Mouse (Mus musculus) frontal cortex, postnatal 25 days (tissue): ENCODE results near the gene Stx11.

ENCODE experiments used
- DNase-seq, 2 experiments: peaks; one replicate each; pipeline ENCODE4 v3.0.0; 2022; ENCODE audit warnings: low spot score in 2 of 2

Gene Stx11

DNA sequence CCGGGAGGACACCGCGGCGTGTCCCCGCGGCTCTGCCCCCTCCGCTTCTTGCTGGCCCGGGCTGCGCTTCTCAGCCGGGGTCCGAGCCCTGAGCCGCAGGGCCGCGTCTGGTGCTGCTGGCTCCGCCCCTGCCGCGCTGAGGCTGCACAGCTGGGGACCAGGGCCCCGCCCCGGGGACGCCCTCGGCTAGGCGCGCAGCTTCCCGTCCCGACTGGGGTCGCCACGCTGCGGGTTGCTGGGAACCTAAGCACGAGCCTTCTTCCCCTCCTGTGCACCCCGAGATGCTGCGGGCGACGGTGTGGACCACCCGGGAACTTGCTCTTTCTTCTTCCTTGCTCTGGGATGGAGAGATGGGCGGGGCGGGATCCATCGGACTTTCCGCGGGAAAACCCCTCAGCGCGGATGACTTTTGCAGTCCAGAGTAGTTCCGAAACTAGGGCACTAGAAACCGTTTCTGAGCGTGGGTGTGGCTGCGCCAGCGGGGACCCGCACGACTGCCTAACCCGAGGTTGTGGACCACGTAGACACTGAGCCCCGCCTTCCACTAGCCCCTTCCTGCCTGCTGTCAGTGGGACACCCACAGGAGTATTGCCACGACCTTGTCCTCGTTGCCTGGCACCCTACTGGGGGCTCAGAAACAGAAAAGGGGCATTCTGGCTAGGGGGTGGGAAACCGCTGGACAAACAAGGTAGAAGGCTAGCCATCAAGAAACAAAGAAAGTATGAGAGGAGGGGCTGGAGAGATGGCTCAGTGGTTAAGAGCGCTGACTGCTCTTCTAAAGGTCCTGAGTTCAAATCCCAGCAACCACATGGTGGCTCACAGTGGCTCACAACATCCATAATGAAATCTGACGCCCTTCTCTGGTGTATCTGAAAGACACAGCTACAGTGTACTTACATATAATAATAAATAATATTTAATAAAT, at the start of gene Stx11:
Gene Stx11 (minus strand): TSS at position 148 of the 925 bp plus-strand sequence.
- DNase-seq: no peak

DNA sequence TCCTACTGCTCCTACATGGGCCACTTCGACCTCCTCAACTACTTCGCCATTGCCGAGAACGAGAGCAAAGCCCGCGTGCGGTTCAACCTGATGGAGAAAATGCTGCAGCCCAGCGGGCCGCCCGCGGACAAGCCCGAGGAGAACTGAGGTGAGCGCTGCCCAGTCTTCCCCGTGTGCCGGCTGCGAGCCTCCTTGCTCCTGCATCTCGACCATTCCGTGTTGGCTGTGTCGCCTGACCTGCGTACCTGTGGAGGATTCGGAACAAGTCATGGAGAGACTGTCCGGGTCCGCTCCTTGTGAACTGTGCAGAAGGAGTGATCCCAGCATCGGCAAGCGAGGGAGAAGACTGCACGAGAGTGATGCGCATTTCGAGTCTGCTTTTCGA, 44.6 kb upstream of the Stx11 start:
- DNase-seq: no peak

DNA sequence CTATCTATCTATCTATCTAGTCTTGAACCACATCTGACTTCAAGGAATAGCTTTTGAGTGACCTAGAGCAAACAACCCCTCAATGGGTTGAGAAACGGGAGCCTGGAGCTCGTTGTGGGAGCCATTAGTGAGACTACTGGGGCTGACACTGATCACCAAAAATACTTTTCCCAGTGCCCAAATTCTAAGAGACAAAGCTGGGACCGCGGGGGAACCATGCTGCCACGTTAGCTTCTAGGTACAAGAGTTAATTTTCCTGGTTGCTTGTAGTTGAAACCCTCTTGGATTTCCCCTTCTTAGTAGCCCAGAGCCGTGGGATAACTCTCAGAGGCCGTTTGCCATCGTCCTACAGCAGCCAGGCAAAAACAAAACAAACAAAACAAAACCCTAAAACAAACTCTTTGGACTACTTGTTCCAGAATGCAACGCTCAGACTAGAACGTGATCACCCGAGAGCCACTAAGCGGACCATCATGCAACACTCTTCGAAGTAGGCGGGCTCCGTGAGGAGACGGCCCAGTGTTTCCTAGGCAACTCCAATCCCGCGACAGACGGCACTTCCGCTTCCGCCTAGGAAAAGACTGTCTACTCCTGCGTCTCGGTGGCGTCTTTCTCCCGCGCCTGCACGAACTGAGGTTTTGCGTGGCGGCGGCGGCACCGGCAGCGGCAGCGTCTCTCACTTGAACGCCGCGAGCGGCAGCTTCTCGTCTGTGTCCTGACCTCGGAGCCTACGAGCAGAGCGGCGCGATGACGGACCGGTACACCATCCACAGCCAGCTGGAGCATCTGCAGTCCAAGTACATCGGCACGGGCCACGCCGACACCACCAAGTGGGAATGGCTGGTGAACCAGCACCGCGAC, 44.0 kb upstream of the Stx11 start:
- peak; percentile 89 to 92 for DNase-seq

DNA sequence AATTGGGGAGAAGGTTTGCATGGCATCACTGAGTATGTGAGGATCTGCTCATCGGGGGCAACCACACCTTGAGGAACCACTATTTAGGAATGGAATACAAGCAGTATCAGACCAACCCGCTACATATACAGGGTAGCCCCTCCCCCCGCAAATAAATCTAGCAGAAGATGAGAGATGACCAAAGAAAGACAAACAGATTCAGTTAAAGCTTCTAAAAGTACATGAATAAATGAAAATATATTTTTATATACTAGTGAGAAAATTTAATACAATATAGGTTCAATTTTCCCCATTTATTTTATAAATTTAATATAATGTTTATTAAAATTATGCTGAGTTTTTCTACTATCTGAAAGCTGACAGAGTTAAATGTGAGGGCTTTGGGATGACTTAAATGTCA, 40.9 kb upstream of the Stx11 start, which contains the start of gene Sf3b5:
Gene Sf3b5 (plus strand): TSS at position 301 of the 400 bp plus-strand sequence.
- DNase-seq: no peak

DNA sequence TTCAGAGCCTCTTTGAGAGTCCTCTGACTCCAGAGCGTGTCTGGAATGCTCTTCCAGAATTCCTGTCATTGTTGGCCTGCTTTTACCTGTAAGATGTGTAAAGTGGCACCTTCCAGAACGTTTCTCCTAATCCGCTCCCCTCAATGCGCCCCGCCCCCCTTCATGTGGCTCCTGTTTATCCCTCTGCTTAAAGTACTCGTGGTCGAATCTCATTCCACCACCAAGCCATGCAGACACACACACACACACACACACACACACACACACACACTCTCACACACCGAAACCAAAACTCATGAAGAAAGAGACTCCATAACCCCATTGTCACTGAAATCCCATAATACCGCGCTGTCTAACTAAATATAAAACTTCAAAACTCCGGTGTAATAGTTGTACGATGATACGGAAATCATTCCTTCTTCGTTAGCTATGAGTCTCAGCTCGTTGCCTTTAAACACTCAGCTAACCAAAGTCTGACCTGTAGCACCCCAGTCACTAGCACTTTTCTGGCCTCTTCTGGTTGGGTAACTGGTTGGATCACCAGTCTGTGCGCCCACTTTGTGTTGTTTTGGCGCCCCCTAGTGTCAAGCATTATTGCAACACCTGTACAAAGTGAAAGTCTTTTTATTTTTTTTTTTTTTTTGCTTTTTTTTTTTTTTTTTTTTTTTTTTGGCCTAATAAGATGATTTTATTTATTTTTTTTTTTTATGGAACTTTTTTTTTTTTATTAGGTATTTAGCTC, 32.8 kb upstream of the Stx11 start:
- DNase-seq: peak; percentile 73 to 81

DNA sequence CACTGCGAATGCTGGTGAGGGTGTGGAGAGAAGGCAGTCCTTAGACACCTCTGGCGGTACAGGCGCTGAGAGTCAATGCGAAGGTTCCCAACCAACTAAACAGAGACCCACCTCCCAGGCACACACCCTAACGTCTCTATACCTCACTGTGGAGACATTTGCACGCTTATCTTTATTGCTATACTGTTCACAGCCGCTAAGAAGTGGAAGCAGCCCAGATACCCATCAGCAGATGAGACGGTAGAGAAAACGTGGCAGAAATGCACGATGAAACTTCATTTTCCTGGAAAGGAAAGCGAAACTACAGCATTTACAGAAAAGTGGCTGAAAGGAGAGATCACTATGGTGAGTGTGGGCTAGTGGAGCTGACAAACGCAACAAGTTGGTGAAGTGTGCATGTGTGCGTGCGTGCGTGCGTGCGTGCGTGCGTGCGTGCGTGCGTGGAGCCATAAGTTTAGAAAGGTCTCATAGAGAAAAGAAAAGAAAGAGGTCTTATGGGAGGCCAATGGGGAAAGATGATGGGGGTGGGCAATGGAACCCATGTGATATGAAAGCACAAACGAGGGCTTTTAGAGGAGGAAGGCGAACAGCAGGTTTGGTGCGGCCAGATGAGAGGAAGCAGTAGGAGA, 29.4 kb upstream of the Stx11 start:
- DNase-seq: no peak

DNA sequence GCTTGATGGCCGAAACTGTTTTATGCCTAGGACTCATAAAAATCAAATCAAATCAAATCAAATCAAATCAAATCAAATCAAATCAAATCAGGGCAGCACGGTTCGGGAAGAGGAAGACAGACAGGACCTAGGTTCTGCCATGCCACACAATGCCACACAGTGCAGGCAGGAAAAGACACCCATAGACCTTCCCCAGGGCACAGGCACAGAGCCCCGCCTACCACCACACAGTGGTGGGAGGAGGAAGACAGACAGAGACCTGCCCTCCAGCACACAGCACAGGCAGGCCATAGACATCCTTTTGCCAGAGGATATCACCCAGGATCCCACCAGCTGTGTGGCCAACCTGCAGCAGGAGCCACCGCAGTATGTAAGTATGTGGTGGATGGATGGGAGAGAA, 27.9 kb upstream of the Stx11 start:
- no peak for DNase-seq

DNA sequence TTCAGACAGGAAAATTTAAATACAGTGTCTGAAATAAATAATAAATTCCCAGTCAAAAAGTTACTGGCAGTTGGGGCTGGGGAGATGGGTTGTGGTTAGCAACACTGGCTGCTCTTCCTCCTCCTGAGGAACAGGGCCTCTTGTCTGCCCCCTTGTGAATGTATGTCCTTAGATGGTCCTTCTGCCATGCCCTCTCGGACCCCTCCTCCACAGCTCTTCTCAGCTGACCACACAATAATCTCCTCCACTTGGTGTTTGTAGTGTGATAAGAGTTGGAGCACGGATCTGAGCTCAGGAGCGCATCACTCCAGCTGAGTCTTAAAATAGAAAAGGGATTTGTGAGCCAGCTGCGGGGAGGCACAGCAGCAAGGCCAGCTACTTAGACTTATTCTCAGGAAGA, 22.8 kb upstream of the Stx11 start:
- DNase-seq: no peak

DNA sequence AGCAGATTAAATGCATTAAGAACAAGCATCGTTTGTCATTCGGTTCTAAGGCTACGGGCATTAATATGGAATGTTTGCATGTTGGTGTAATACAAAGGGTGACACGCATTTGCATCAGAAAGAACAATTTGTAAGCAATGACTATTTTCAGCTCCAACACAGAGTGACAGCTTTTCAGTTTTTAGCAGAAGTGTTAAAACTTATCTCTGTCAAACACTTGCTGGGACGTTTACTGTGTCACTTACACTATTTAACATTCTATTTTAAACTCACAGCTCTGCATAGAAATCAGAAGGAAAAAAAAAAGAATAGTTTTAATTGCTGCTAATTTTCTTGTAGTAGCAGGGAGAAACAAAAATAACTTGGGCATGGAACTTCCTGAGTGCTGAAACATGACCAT, 22.4 kb upstream of the Stx11 start:
- DNase-seq: no peak

DNA sequence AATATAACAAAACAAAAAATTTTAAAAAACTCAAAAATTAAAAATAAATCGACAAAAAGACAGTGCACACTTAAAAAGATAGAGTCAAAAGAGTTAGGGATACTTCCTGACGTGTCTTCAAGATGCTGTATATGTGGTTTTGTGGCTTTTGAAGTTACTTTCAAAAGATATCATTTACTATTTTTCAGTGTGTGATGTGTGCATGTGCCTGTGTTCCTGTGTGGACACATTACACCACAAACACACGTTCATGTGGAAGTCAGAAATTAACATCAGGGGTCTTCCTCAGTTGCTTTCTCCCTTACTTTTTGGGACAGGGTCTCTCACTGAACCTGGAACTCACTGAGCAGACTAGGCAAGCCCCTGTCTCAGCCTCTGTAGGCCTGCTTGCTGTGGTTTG, 20.9 kb upstream of the Stx11 start:
- DNase-seq: no peak

DNA sequence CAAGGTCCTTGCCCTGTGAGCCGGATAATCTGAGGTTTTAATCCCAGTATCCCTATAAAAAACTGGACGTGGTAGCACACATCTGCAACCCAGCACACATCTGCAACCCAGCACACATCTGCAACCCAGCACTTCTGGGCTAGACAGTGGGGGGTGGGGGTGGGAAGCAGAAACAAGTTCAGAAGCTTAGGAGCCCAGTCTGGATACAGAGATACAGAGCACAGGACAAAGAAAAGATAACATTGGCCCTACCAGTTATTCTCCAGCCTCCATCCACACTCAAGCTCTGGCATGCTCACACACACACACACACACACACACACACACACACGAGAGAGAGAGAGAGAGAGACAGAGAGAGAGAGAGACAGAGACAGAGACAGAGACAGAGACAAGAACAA, 19.4 kb upstream of the Stx11 start:
- DNase-seq: no peak

DNA sequence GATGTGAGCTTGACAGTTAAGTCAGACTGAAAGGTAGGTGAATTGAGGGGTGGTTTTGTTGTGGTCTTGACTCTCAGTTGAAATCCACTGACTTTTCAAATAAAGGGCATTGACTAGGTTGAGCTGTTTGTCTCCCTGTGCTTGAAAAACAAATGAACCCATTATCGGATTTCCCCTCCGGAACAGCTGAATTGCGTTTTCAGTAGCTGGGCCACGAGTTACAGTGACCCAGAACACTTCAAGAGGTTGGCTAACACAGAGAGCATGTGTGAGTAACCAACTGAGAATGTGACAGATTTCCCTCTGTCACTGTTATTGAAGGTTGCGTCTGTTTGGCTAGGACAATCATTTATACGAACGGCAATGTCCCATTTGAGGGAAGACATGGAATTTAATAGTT, 17.0 kb upstream of the Stx11 start:
- DNase-seq: no peak

DNA sequence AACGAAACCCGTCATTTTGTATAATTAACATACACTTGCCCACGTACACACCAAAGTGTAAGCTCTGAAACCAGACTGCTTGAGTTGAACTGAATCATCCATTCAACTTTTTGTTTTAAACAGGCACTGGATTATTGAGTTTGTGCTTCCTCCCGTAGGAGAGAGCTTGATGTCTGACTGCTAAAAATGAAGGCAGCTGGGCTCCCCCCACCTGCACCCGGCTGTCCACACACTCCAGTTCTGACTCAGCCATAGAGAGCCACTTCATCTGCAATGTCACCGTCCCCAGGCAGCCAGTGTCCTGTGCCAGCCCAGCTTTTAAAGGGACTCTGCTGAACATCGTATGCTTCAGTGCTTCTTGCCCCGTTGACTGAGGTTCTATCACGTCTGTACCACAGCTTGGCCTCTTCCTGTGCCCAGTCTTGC, 13.7 kb upstream of the Stx11 start:
- no peak for DNase-seq

DNA sequence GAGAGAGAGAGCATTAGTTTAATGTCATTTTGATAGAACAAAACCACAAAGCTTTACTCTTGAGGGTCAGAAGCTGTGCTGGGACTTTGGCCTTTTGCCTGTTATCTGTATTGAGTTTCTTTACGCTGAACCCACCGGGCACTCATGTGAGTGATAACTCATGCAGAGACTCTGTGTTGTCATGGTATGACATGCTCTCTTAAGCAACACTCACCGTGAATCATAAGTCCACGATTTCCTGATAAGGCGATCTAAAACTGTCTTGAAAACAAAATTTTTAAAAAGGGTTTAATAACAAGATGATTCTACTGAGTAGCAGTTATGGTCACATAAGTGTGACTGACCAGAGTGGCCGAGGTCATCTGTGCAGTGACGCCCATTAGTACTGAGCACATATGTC, 12.5 kb upstream of the Stx11 start:
- no peak for DNase-seq

DNA sequence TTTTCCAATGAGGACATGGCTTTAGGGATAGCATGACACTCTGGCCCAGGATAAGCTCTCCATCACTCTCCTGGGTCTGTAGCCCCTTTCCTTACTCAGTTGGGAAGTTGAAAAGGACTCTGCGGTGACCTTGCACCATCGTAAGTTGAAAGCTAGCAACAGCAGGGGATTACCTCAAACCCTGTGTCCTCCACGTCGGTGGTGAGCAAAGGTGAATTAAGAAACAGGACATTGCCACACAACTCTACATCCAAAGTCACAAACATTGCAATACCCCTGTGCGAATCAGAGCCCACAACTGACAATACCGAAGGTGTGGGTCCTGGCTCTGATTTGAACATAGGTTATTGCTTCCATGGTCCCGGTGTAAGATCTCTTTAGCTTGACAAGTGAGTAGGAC, 11.9 kb upstream of the Stx11 start:
- no peak for DNase-seq

DNA sequence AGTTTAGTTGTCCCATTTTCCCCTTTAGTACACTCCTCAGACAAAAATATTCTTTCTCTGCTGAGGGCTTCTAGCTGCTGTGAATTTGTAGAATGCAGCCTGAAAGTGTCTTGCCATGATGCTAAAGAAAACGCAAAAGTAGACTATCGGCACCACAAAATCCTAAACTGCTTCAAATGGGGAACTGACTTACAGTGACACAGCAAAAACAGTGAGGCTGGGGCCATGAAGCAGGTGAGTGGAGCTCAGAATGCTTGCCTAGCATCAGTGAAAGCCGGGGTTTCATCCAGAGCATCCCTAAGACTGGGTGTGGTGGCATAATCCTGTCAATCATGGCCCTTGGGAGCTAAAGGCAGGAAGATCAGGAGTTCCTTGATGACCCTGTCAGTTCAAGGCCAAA, 11.4 kb upstream of the Stx11 start:
- DNase-seq: no peak

DNA sequence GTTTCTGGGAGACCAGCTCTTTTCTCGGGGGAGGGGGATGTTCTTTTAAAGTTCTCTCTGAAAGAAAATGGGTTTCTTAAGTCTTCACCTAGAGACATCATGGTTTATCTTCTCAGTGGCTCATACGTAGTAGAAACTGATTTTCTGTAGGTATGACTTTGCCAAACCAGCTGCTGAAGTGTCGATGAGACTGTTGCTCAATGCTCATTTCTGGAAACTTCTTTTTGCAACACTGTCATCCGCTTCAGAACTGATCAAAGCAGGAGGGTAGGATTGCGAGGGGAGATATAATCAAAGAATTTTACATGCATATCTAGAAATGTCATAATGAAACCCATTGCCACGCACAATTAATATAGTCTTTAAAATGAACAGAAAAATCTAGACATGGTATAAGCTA, 10.5 kb upstream of the Stx11 start:
- DNase-seq: no peak

DNA sequence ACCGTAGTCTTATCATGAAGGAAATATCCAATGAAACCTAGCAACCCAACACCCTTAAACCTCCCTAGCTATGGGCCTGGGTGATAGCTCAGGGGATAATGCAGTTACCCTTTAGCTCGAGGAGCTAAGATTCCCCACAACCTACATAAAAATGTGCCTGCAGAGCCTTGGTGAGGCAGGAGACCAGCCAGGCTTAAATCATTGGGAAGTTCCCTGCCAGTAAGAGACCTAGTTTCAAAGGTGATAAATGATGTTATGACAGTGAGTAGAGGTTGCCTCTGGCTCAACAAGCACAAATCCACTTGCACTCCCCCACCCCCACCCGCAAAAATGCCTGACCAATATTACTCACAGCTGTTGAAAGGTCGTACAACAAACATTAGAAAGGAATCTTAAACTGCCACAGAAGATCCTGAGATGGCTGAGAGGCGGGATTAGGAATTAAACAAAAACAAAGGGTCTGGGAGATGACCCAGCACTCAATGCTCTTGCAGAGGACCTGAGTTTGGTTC, 1.6 kb upstream of the Stx11 start:
- no peak for DNase-seq

DNA sequence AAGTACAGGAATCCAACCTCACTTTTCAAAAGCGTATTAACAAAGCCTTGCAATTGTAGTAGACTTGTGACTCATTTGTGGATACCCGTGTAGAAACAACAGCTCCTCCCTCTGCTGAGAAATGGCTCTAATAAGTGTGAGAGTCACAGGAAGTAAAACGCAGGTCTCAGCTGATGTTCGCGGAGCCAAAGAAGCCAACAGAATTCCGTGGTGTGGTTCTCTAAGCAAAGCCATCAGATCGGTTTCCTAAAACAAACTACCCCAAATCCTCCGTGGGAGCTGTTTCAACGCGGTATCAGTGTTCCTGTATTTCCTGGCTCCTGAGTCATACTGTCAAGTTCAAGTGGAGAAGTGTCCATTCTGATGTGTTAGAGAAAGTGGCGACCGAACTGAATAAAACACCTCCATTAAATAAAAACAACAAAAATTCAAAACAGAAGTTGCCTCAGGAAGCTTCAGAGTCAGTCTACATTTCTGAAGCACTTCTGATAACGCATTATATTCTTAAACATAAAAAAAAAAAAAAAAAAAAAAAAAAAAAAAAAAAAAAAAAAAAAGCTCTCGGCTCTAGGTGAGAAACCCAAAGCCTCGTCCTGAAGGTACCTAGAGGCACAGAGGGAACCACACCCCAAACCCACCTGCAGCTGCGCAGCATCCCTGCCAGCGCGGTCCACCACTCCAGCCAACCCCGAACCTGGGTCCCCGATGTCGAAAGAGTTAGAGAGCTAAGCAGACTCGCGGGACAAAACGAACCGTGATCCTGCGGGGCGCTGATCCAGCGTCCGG, 543 bp downstream of the Stx11 start:
- no peak for DNase-seq

DNA sequence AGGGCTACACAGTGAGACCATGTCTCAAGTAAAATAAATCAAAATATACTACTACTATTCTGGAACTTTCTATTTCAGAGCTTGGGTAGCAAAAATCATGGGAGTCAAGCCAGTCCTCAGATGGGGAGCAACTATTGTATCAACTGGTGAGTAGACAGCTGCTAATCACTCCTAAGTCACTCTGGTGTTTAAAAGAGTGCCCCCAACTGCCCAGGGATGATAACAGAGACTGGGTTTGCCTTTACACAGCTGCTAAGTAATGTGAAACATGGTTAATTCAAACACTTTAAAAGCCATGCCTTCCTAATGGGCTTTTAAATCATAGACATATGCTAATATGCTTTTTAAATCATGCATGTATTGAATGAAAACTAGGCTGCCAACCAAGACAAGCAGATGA, 1.9 kb downstream of the Stx11 start:
- no peak for DNase-seq

DNA sequence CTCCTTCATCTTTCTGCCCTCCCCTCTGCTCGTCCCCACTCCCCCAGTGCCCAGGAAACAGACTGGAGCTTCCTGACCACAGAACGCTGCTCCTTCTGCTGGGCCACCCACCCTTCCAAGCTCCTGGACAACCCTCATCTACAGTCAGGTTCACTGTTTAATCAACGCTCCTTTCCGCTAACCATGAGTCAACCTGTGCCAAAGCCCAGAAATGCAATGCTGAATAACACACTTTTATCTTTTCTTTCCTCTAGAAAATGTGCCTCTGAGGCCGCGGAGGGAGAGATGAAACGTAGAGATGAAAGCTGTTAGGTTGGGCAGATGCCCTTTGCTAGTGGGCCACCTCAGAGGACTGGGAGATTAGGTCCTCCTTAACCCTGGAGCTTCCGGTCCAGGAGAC, 2.6 kb downstream of the Stx11 start:
- DNase-seq: no peak
